8 mouse cellular contexts compared by ENCODE assay signal in the genomic region with DNA sequence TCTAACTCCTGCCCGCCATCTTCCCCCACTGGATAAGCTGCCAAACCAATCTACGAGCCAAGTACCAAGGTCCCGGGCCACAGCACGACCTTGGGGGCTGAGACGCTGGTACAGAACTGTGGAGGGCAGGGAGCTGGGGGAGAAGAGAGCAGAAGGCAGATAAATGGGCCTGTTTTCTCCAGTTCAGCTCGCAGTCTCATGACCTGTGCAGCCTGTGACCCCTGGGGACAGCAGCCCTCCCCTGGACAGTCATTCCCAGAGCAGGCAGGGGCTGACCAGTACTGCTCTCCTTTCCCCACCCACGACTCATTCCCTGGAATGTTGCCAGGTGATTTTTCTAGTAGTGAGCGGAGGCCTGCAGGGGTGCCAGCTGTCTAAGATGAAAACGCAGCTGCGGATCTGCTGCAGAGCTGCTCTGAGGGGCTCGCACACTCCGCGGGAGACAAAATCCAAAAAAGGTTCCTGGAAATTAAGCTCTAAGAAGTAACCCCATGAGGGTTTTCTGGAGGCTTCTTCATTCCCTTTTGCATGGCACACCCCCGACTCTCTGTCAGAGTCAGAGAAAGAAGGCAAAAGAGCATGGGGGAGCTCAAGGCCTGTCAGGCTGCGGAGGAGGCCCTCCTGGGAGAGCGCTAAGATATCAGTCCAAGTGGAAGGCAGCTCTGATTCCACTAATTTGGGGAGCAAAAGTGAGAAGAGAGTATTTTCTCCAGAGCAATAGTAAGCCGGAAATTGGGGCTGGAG. TPM values are rescaled to one million over a fixed set of nuclear protein-coding genes. Genes with fewer than 3 reads are reported as not detected.
DNase-seq lines count a peak whose midpoint lies in the region; ATAC-seq lines count a peak whose summit lies in the region.

No protein-coding gene starts in this region.

- peaks cover 16% of the 10 kb centered on the region for H3K4me1 ChIP-seq in midbrain, embryonic 13.5 days (replicated peaks)
- H3K4me1 ChIP-seq in midbrain, embryonic 10.5 days, result peaks cover 12% of the 10 kb centered on the region
- peaks cover 23% of the 10 kb centered on the region for H3K4me1 ChIP-seq in stomach, embryonic 14.5 days (ENCODE audit: control insufficient read depth, insufficient read depth, low read length)

- no peak overlapping the region for H3K9ac ChIP-seq in midbrain, embryonic 13.5 days (replicated peaks)
- no peak overlapping the region; the same call in 1 of the 2 replicates for H3K9ac ChIP-seq in stomach, embryonic 14.5 days (replicated peaks; ENCODE audit: low read depth, low read length)

- ATAC-seq in frontal cortex, adult (ENCODE audit: low TSS enrichment), result 0 out of 2 replicates have a peak, but pooled peaks have one; percentile 15
- ATAC-seq in midbrain, embryonic 13.5 days, result no peak
- peak; percentile 57; the same call in 1 of the 2 replicates for ATAC-seq in stomach, embryonic 14.5 days (ENCODE audit: insufficient number of reproducible peaks, insufficient read depth, low FRiP score, low read depth)

- no peak overlapping the region for H3K4me3 ChIP-seq in midbrain, embryonic 13.5 days (replicated peaks)
- H3K4me3 ChIP-seq in midbrain, embryonic 10.5 days, result no peak overlapping the region
- H3K4me3 ChIP-seq in stomach, embryonic 14.5 days (ENCODE audit: low read depth, low read length), result no peak overlapping the region

- 65% methylated on average over 17 of the region's 17 CpGs for WGBS in midbrain, embryonic 13.5 days
- 78% methylated on average over 17 of the region's 17 CpGs for WGBS in midbrain, embryonic 10.5 days
- 38% methylated on average over 17 of the region's 17 CpGs for WGBS in stomach, embryonic 14.5 days

- H3K9me3 ChIP-seq in midbrain, embryonic 13.5 days, result no peaks in the 10 kb centered on the region
- H3K9me3 ChIP-seq in midbrain, embryonic 10.5 days (replicated peaks), result no peaks in the 10 kb centered on the region
- H3K9me3 ChIP-seq in stomach, embryonic 14.5 days (ENCODE audit: control insufficient read depth, low read depth, low read length), result no peaks in the 10 kb centered on the region

- no peaks in the 10 kb centered on the region for H3K36me3 ChIP-seq in midbrain, embryonic 13.5 days
- no peaks in the 10 kb centered on the region for H3K36me3 ChIP-seq in midbrain, embryonic 10.5 days
- 0 out of 2 replicates have a peak, but pooled peaks cover 3% of the 10 kb centered on the region for H3K36me3 ChIP-seq in stomach, embryonic 14.5 days (ENCODE audit: control insufficient read depth, insufficient read depth, low read length)

- H3K27me3 ChIP-seq in midbrain, embryonic 13.5 days, result peaks cover 5% of the 10 kb centered on the region; the same call in 1 of the 2 replicates
- H3K27me3 ChIP-seq in midbrain, embryonic 10.5 days (ENCODE audit: low read depth, poor library complexity, severe bottlenecking), result peaks cover 36% of the 10 kb centered on the region
- no peaks in the 10 kb centered on the region for H3K27me3 ChIP-seq in stomach, embryonic 14.5 days (ENCODE audit: control insufficient read depth, insufficient read depth, low read length)

- no peak for DNase-seq in frontal cortex, postnatal 25 days (ENCODE audit: low spot score in 2 of 2)
- DNase-seq in midbrain, embryonic 10.5 days (ENCODE audit: low spot score), result no peak
- peak; percentile 55 for DNase-seq in heart, postnatal 4 days
- no peak for DNase-seq in MN1 (ENCODE audit: low spot score)
- no peak for DNase-seq in layer of hippocampus, postnatal 25 days (ENCODE audit: extremely low spot score in 1 of 2, low spot score in 1 of 2)

- H3K27ac ChIP-seq in midbrain, embryonic 13.5 days, result peak overlapping the region; percentile 47; the same call in 1 of the 2 replicates
- H3K27ac ChIP-seq in midbrain, embryonic 10.5 days (replicated peaks), result no peak overlapping the region
- peak overlapping the region; percentile 58; the same call in 1 of the 2 replicates for H3K27ac ChIP-seq in stomach, embryonic 14.5 days (ENCODE audit: low read length)

- no peak overlapping the region for H3K4me2 ChIP-seq in midbrain, embryonic 13.5 days (replicated peaks)
- H3K4me2 ChIP-seq in stomach, embryonic 14.5 days (replicated peaks; ENCODE audit: low read depth, low read length), result 0 out of 2 replicates have a peak overlapping the region, but pooled peaks have one; percentile 7

RNA-seq across cellular contexts. Expression of gene Spsb1, which starts 23.1 kb away (rescaled TPM):
- 4.0 and 4.8 TPM in 2 replicates for polyA plus RNA-seq in midbrain, embryonic 13.5 days (2015; fragmentation: Nextera tagmentation; extraction: Ambion mirVana)
- 8.3 and 8.7 TPM in 2 replicates for polyA plus RNA-seq in midbrain, embryonic 10.5 days (2016; fragmentation: Nextera tagmentation; extraction: Ambion mirVana)
- total RNA-seq in heart, postnatal 4 days (2021), result 10 to 100 TPM; 26.2 to 26.7 TPM
- polyA plus RNA-seq in stomach, embryonic 14.5 days (2014; fragmentation: Nextera tagmentation; extraction: Ambion mirVana), result 15.9 and 19.2 TPM in 2 replicates
- 10 to 100 TPM; 23.8 to 25.5 TPM for total RNA-seq in layer of hippocampus, postnatal 25 days (2021)

RNA-seq across cellular contexts. Expression of gene H6pd, which starts 30.9 kb away (rescaled TPM):
- 1.7 and 1.9 TPM in 2 replicates for polyA plus RNA-seq in midbrain, embryonic 13.5 days (2015; fragmentation: Nextera tagmentation; extraction: Ambion mirVana)
- polyA plus RNA-seq in midbrain, embryonic 10.5 days (2016; fragmentation: Nextera tagmentation; extraction: Ambion mirVana), result 3.7 and 4.0 TPM in 2 replicates
- total RNA-seq in heart, postnatal 4 days (2021), result 10 to 100 TPM; 34.1 to 35.2 TPM
- polyA plus RNA-seq in stomach, embryonic 14.5 days (2014; fragmentation: Nextera tagmentation; extraction: Ambion mirVana), result 8.8 and 10.2 TPM in 2 replicates
- total RNA-seq in layer of hippocampus, postnatal 25 days (2021), result 1 to 10 TPM; 8.8 to 9.1 TPM
